Mouse (Mus musculus) hindbrain, embryonic 12.5 days (tissue): ENCODE measurements at regions not wholly inside any gene's neighbourhood (a gene's known extent, or its start where the extent isn't known, plus 50 kb on each side); places are given as distances from the start of the nearest gene placed in this dataset.

ENCODE experiments used
- ATAC-seq: fragments of 200-750 bp; cut with Nextera tagmentation; 2 replicates; pipeline ENCODE4 v1.8.0; 2017; ENCODE audit warnings: moderate TSS enrichment; ENCODE audit not compliant: low FRiP score
- H3K27ac ChIP-seq: fragments of 300-500 bp; sonication (generic); 2 replicates; pipeline ENCODE4 v1.5.1; 2016; ENCODE audit warnings: mild to moderate bottlenecking
- H3K27me3 ChIP-seq: fragments of 300-500 bp; sonication (generic); 2 replicates; pipeline ENCODE4 v1.6.1; 2016; ENCODE audit warnings: mild to moderate bottlenecking
- H3K36me3 ChIP-seq: fragments of 300-500 bp; sonication (generic); 2 replicates; pipeline ENCODE4 v1.6.1; 2016; ENCODE audit warnings: mild to moderate bottlenecking
- H3K4me1 ChIP-seq: fragments of 300-500 bp; sonication (generic); 2 replicates; pipeline ENCODE4 v1.6.1; 2016
- H3K4me2 ChIP-seq: fragments of 300-500 bp; sonication (generic); replicated peaks from 2 replicates; pipeline ENCODE4 v1.6.1; 2016; ENCODE audit warnings: mild to moderate bottlenecking
- H3K4me3 ChIP-seq: fragments of 300-500 bp; sonication (generic); 2 replicates; pipeline ENCODE4 v1.5.1; 2016; ENCODE audit warnings: mild to moderate bottlenecking
- H3K9ac ChIP-seq: fragments of 300-500 bp; sonication (generic); 2 replicates; pipeline ENCODE4 v1.6.1; 2016; ENCODE audit warnings: mild to moderate bottlenecking, moderate library complexity
- H3K9me3 ChIP-seq: fragments of 300-500 bp; sonication (generic); replicated peaks from 2 replicates; pipeline ENCODE4 v1.6.1; 2016; ENCODE audit warnings: mild to moderate bottlenecking
- WGBS: fragments of 180-500 bp; shearing (Covaris S2); methylation state at CpG from one replicate; pipeline ENCODE4 v1.1.7; 2016; 5-methylcytosine and 5-hydroxymethylcytosine counted together

DNA sequence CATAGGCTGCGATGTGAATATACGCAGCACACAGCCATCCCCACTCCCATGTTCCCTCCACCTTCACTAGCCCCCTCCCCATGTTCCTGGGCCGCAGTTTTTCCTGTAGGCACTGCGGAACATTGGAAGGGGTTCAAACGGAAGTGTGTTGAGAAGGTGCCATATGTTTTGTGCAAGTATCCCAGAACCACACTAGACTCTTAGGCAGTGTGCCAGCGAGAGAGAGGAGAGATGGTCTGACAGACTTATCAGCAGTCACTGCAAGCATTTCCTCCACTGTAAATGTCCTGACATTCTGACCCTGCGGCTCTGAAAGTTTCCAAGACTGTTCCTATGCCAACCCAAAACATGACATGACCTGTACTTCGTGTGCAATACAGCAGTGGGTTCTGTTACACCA lies 272.7 kb downstream of the Cog6 start:
- Histone ChIP-seq H3K27me3 (no peaks in the 10 kb centered on the region), H3K4me3 (no peak overlapping the region), H3K36me3 (no peaks in the 10 kb centered on the region), H3K4me1 (peaks cover 9% of the 10 kb centered on the region), H3K9ac (no peak overlapping the region), H3K9me3 (no peaks in the 10 kb centered on the region), H3K4me2 (no peak overlapping the region), H3K27ac (no peak overlapping the region)
- no peak for ATAC-seq
- 82% methylated on average over 8 of the region's 8 CpGs for WGBS

DNA sequence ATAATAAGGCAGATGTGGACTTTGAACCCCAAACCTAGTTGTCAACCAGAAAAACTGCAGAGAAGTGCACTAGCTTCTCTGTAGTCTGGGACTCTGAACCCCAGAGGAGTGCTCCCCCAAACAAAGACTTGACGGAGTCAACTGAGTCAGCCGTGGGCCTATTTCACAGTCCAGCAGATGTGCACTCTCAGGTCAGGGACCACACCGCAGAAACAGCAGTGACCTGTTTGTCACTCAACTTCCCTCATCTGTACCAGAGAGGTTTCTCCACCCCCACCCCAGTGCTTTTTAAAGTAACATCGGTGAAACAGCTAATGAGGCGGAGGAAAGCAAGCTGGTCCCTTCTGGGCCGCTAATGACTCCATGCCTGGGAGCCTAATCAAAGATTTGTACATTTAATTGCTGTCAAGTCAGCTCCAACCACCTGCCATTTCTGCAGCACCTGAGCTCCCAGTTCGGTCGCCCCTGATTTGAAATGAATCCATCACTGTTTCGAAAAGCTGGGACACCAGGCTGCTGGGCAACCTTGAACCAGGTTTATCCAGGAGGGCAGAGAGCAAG lies 276.5 kb downstream of the Cog6 start:
- peak; percentile 52 for ATAC-seq

DNA sequence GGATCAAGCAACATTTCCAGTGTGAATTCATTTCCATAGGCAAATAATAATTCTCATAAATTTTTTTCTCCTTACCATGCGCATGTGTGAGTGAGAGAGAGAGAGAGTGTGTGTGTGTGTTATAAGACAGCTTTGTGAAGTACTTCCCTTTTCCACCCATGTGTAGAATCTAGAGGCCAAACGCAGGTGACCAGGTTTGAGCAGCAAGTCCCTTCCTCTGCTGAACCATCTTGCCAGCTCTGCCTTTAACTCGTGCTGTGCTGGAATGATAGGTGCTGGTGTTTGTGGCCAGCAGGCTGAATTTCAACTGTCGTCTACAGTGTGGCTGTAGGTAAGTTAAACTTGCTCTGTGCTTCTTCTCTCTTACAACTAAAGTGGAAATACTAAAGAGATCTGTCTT lies 277.5 kb downstream of the Cog6 start:
- Histone ChIP-seq H3K27me3 (no peaks in the 10 kb centered on the region), H3K9ac (no peak overlapping the region), H3K27ac (no peak overlapping the region), H3K4me3 (no peak overlapping the region), H3K4me1 (peaks cover 9% of the 10 kb centered on the region), H3K4me2 (no peak overlapping the region), H3K36me3 (no peaks in the 10 kb centered on the region), H3K9me3 (no peaks in the 10 kb centered on the region)
- ATAC-seq, result no peak
- 72% methylated on average over 4 of the region's 4 CpGs for WGBS

More for the DNA sequence above, 276.5 kb downstream of the Cog6 start:
- 61% methylated on average over 9 of the region's 9 CpGs for WGBS
- Histone ChIP-seq H3K4me2 (no peak overlapping the region), H3K27ac (no peak overlapping the region), H3K4me1 (peaks cover 9% of the 10 kb centered on the region), H3K36me3 (no peaks in the 10 kb centered on the region), H3K9ac (no peak overlapping the region), H3K4me3 (no peak overlapping the region), H3K27me3 (no peaks in the 10 kb centered on the region), H3K9me3 (no peaks in the 10 kb centered on the region)

GRCm38 (mm10) chr3:52738386-52738785 lies 278.7 kb downstream of the Cog6 start:
- no peaks in the 10 kb centered on the region for H3K36me3 ChIP-seq
- no peak overlapping the region for H3K4me2 ChIP-seq
- ATAC-seq, result no peak
- no peaks in the 10 kb centered on the region for H3K27me3 ChIP-seq
- H3K4me1 ChIP-seq, result peaks cover 9% of the 10 kb centered on the region
- WGBS, result 53% methylated on average over 5 of the region's 5 CpGs
- no peak overlapping the region for H3K4me3 ChIP-seq
- no peak overlapping the region for H3K27ac ChIP-seq
- H3K9me3 ChIP-seq, result no peaks in the 10 kb centered on the region
- no peak overlapping the region for H3K9ac ChIP-seq

DNA sequence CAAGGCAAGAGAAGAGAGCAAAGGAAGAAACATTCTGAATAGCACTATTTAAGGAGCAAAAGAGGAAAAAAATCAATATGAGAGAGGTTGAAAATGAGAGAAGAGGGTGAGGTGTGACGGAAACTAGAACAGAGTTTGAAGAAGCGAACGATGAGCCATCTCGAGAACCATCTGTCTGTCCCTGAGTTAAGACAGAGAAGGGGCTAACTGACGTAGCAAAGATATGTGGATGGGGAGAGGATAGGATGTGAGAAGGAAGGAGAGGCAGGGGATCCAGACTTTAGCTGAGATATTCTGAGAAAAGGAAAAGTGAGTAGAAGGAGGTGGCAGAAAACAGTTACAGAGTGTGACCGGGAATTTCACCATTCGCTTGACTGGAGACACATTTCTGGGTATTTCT lies 281.1 kb downstream of the Cog6 start:
- H3K27ac ChIP-seq, result no peak overlapping the region
- peaks cover 6% of the 10 kb centered on the region; the same call in 1 of the 2 replicates for H3K4me1 ChIP-seq
- H3K36me3 ChIP-seq, result no peaks in the 10 kb centered on the region
- H3K9ac ChIP-seq, result no peak overlapping the region
- H3K9me3 ChIP-seq, result no peaks in the 10 kb centered on the region
- no peak for ATAC-seq
- 93% methylated on average over 7 of the region's 7 CpGs for WGBS
- H3K4me3 ChIP-seq, result no peak overlapping the region
- H3K27me3 ChIP-seq, result no peaks in the 10 kb centered on the region
- no peak overlapping the region for H3K4me2 ChIP-seq

GRCm38 (mm10) chr3:52731941-52732340 lies 285.1 kb downstream of the Cog6 start:
- no peaks in the 10 kb centered on the region for H3K36me3 ChIP-seq
- H3K4me3 ChIP-seq, result no peak overlapping the region
- H3K4me2 ChIP-seq, result no peak overlapping the region
- H3K4me1 ChIP-seq, result no peaks in the 10 kb centered on the region
- no peak for ATAC-seq
- H3K27ac ChIP-seq, result no peak overlapping the region
- no peaks in the 10 kb centered on the region for H3K27me3 ChIP-seq
- no peaks in the 10 kb centered on the region for H3K9me3 ChIP-seq
- no peak overlapping the region for H3K9ac ChIP-seq

GRCm38 (mm10) chr3:52731491-52731890 lies 285.5 kb downstream of the Cog6 start:
- Histone ChIP-seq H3K9me3 (no peaks in the 10 kb centered on the region), H3K27ac (no peak overlapping the region), H3K27me3 (no peaks in the 10 kb centered on the region), H3K36me3 (no peaks in the 10 kb centered on the region), H3K4me2 (no peak overlapping the region), H3K4me3 (no peak overlapping the region), H3K9ac (no peak overlapping the region), H3K4me1 (no peaks in the 10 kb centered on the region)
- 96% methylated on average over 3 of the region's 3 CpGs for WGBS
- ATAC-seq, result no peak

DNA sequence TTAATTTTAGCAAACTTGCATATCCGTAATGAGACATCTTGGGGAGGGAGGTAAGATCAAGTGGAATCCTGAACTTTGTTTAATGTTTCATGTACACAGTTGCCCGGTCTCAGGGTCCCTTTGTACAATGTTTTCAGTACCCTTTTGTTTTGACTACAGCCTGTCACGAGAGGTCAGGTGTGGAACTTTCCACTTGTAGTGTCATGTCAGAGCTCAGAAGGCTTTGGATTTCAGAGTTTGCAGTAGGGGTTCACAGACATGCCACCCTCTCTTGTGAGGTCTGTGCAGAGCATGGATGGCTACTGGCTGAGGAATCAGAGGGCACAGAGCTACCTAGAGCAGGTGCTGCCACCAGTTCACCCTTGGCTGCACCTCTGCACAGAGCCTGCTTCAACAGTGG lies 287.3 kb downstream of the Cog6 start:
- Histone ChIP-seq H3K9ac (no peak overlapping the region), H3K9me3 (no peaks in the 10 kb centered on the region), H3K36me3 (no peaks in the 10 kb centered on the region), H3K27ac (no peak overlapping the region), H3K4me3 (no peak overlapping the region), H3K4me1 (no peaks in the 10 kb centered on the region), H3K27me3 (no peaks in the 10 kb centered on the region), H3K4me2 (no peak overlapping the region)
- no peak for ATAC-seq
- WGBS, result 85% methylated on average over 3 of the region's 3 CpGs

GRCm38 (mm10) chr3:52728860-52729259 lies 288.2 kb downstream of the Cog6 start:
- no peaks in the 10 kb centered on the region for H3K9me3 ChIP-seq
- ATAC-seq, result no peak
- no peak overlapping the region for H3K4me2 ChIP-seq
- H3K4me3 ChIP-seq, result no peak overlapping the region
- H3K27me3 ChIP-seq, result no peaks in the 10 kb centered on the region
- no peak overlapping the region for H3K27ac ChIP-seq
- H3K9ac ChIP-seq, result no peak overlapping the region
- 79% methylated on average over 6 of the region's 6 CpGs for WGBS
- H3K4me1 ChIP-seq, result no peaks in the 10 kb centered on the region
- H3K36me3 ChIP-seq, result no peaks in the 10 kb centered on the region

DNA sequence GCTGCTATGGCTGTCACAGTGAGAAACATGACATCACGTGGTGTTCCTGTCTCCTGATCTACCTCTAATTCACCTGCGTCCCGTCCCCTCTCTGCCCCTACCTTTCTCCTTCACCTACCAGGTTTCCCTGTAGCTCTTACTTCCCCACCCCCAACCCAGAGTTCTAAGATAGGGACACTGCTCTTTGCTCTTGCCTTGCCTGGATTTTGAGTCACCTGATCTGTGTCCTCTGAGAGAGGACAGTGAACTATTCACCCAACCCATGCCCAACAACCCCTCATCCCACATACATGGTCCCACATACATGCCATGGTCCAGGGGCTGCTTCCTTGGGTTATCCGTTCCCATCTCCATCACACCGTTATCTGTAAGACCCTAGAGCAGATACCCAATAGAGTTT lies 288.6 kb downstream of the Cog6 start:
- no peak for ATAC-seq
- no peak overlapping the region for H3K4me2 ChIP-seq
- H3K4me1 ChIP-seq, result no peaks in the 10 kb centered on the region
- H3K4me3 ChIP-seq, result no peak overlapping the region
- H3K9me3 ChIP-seq, result no peaks in the 10 kb centered on the region
- H3K27ac ChIP-seq, result no peak overlapping the region
- H3K9ac ChIP-seq, result no peak overlapping the region
- no peaks in the 10 kb centered on the region for H3K27me3 ChIP-seq
- 91% methylated on average over 5 of the region's 5 CpGs for WGBS
- H3K36me3 ChIP-seq, result no peaks in the 10 kb centered on the region

GRCm38 (mm10) chr3:52724354-52724753 lies 292.7 kb downstream of the Cog6 start:
- H3K9ac ChIP-seq, result no peak overlapping the region
- WGBS, result 87% methylated on average over 3 of the region's 3 CpGs
- no peak for ATAC-seq
- no peaks in the 10 kb centered on the region for H3K9me3 ChIP-seq
- no peaks in the 10 kb centered on the region for H3K36me3 ChIP-seq
- no peaks in the 10 kb centered on the region for H3K27me3 ChIP-seq
- no peak overlapping the region for H3K27ac ChIP-seq
- no peak overlapping the region for H3K4me3 ChIP-seq
- no peak overlapping the region for H3K4me2 ChIP-seq
- H3K4me1 ChIP-seq, result no peaks in the 10 kb centered on the region

GRCm38 (mm10) chr3:52722946-52723345 lies 294.1 kb downstream of the Cog6 start:
- Histone ChIP-seq H3K36me3 (no peaks in the 10 kb centered on the region), H3K9me3 (no peaks in the 10 kb centered on the region), H3K4me2 (no peak overlapping the region), H3K9ac (no peak overlapping the region), H3K27me3 (no peaks in the 10 kb centered on the region), H3K4me3 (no peak overlapping the region), H3K4me1 (no peaks in the 10 kb centered on the region), H3K27ac (no peak overlapping the region)
- WGBS, result 98% methylated on average over 2 of the region's 2 CpGs
- ATAC-seq, result no peak

DNA sequence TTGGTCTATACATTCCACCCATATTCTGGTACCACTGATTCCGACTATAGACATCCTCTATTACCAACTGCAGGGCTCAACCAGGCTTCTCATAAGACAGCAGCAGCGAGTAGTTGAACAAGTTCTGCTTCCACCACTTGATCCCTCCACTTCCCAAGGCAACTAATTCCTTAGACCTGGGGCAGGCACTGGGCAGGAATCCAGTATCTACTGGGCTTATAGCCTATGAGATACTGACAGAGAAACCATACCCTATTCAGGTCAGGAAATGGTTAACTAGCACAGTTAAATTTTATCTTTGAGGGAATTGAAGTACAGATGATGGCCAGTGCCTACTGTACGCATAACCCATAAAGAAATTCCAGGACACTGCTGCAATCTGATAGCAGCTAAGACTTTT lies 297.9 kb downstream of the Cog6 start:
- Histone ChIP-seq H3K27me3 (no peaks in the 10 kb centered on the region), H3K27ac (no peak overlapping the region), H3K4me1 (no peaks in the 10 kb centered on the region), H3K9ac (no peak overlapping the region), H3K9me3 (no peaks in the 10 kb centered on the region), H3K4me3 (no peak overlapping the region), H3K36me3 (no peaks in the 10 kb centered on the region), H3K4me2 (no peak overlapping the region)
- WGBS, result 88% methylated on average over 3 of the region's 3 CpGs
- ATAC-seq, result no peak
